Mouse (Mus musculus) embryonic facial prominence, embryonic 15.5 days (tissue): Measurements from ENCODE around the gene Efhc1. TPM values are rescaled to one million over a fixed set of nuclear protein-coding genes. Genes with fewer than 3 reads are reported as not detected.

Experiments used
- ATAC-seq: fragments of 200-750 bp; cut with Nextera tagmentation; 2 replicates; pipeline ENCODE4 v1.8.0; 2017; ENCODE audit warnings: low read depth, moderate TSS enrichment; ENCODE audit not compliant: insufficient number of reproducible peaks, low FRiP score, low TSS enrichment
- H3K27ac ChIP-seq: fragments of 300-500 bp; sonication (generic); replicated peaks from 2 replicates; pipeline ENCODE4 v1.5.1; 2015; ENCODE audit warnings: mild to moderate bottlenecking, inconsistent platforms
- H3K27me3 ChIP-seq: fragments of 300-500 bp; sonication (generic); 2 replicates; pipeline ENCODE4 v1.6.1; 2015; ENCODE audit warnings: inconsistent platforms
- H3K36me3 ChIP-seq: fragments of 300-500 bp; sonication (generic); 2 replicates; pipeline ENCODE4 v1.6.1; 2015; ENCODE audit warnings: mild to moderate bottlenecking, inconsistent platforms
- H3K4me1 ChIP-seq: fragments of 300-500 bp; sonication (generic); 2 replicates; pipeline ENCODE4 v1.6.1; 2015; ENCODE audit warnings: inconsistent platforms
- H3K4me2 ChIP-seq: fragments of 300-500 bp; sonication (generic); replicated peaks from 2 replicates; pipeline ENCODE4 v1.6.1; 2015; ENCODE audit warnings: mild to moderate bottlenecking, inconsistent platforms
- H3K4me3 ChIP-seq: fragments of 300-500 bp; sonication (generic); replicated peaks from 2 replicates; pipeline ENCODE4 v1.5.1; 2015; ENCODE audit warnings: mild to moderate bottlenecking, inconsistent platforms
- H3K9ac ChIP-seq: fragments of 300-500 bp; sonication (generic); 2 replicates; pipeline ENCODE4 v1.6.1; 2015; ENCODE audit warnings: inconsistent platforms
- H3K9me3 ChIP-seq: fragments of 300-500 bp; sonication (generic); replicated peaks from 2 replicates; pipeline ENCODE4 v1.6.1; 2016; ENCODE audit warnings: inconsistent platforms
- WGBS: fragments of 180-500 bp; shearing (Covaris S2); methylation state at CpG from one replicate; pipeline ENCODE4 v1.1.7; 2015; 5-methylcytosine and 5-hydroxymethylcytosine counted together
- polyA plus RNA-seq: library from polyadenylated mRNA; unstranded; fragments of >200 nt; fragmentation: Nextera tagmentation; extraction: Ambion mirVana; gene quantifications from 2 replicates; pipeline ENCODE4 v1.2.1, GENCODE M21; 2015

Gene Efhc1
- polyA plus RNA-seq: 9.6 and 17.9 TPM in 2 replicates

GRCm38 (mm10) chr1:20951300-20951763 is at the start of gene Efhc1:
Efhc1 (plus strand) TSS chr1:20951626.
- H3K27me3 ChIP-seq: no peaks in the 10 kb centered on the region
- peak; percentile 97 for ATAC-seq
- H3K4me1 ChIP-seq: peaks cover 10% of the 10 kb centered on the region
- peak within 1 kb of the TSS; percentile 75 for H3K4me2 ChIP-seq
- peak within 1 kb of the TSS; percentile 74 for H3K27ac ChIP-seq
- H3K9me3 ChIP-seq: no peaks in the 10 kb centered on the region
- H3K4me3 ChIP-seq: peak within 1 kb of the TSS; percentile 68
- H3K9ac ChIP-seq: peak within 1 kb of the TSS; percentile 40
- under 1% methylated on average over 23 of the region's 23 CpGs for WGBS
- H3K36me3 ChIP-seq: no peaks in the 10 kb centered on the region

- Histone ChIP-seq H3K4me3 (no peak overlapping the region), H3K27ac (no peak overlapping the region), H3K9me3 (no peaks in the 10 kb centered on the region), H3K36me3 (no peaks in the 10 kb centered on the region), H3K4me1 (no peaks in the 10 kb centered on the region), H3K27me3 (no peaks in the 10 kb centered on the region), H3K9ac (no peak overlapping the region), H3K4me2 (no peak overlapping the region)
- ATAC-seq: no peak
- 85% methylated on average over 8 of the region's 8 CpGs for WGBS
Observed at GRCm38 (mm10) chr1:20905501-20906127, 45.8 kb upstream of the Efhc1 start.

DNA sequence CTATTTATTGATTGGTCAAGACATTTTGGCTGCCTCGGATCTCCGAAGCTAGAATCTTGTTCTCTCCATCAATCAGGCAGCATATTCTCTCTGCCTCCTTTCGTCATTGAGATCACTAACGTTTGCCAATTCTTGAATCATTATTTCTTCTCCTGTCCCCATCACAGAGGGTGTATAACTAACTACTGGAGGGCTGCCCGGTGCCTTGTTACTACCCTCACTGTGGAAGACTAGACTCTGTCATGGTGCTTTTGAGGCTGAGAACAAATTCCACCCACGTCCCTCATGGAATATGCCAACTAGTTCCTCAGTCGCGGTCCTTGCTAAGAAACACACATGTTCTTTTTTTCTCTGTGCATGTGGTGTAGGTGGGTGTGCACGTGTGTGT is 45.3 kb upstream of the Efhc1 start:
- Histone ChIP-seq H3K27ac (no peak overlapping the region), H3K27me3 (no peaks in the 10 kb centered on the region), H3K4me2 (no peak overlapping the region), H3K4me1 (no peaks in the 10 kb centered on the region), H3K36me3 (no peaks in the 10 kb centered on the region), H3K9ac (no peak overlapping the region), H3K4me3 (no peak overlapping the region), H3K9me3 (no peaks in the 10 kb centered on the region)
- no peak for ATAC-seq
- WGBS: 83% methylated on average over 9 of the region's 9 CpGs

- H3K4me2 ChIP-seq: no peak overlapping the region
- no peak overlapping the region for H3K9ac ChIP-seq
- ATAC-seq: no peak
- WGBS: 49% methylated on average over 4 of the region's 4 CpGs
- H3K27me3 ChIP-seq: no peaks in the 10 kb centered on the region
- H3K36me3 ChIP-seq: no peaks in the 10 kb centered on the region
- no peak overlapping the region for H3K4me3 ChIP-seq
- H3K27ac ChIP-seq: no peak overlapping the region
- no peaks in the 10 kb centered on the region for H3K9me3 ChIP-seq
- peaks cover 6% of the 10 kb centered on the region for H3K4me1 ChIP-seq
Observed at GRCm38 (mm10) chr1:20908541-20908940, 42.9 kb upstream of the Efhc1 start.

DNA sequence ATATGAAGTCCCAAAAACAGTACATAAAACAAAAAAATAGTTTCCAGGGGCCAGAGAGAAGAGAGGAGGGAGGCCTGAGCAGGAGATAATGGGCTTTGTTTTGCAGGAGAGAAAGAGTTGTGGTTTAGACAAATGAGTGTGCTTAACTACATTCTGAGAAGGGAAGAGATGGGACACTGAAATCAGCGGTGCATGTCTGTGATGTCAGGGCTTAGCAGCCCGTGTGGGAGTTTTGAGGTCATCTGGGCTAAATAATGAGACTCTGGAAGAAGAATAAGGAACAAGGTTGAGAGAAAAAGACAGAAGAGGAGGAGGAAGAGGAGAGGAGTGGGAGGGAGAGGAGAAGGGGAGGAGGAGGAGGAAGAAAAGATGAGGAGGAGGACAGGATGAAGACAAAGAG is 39.3 kb upstream of the Efhc1 start:
- Histone ChIP-seq H3K4me1 (peaks cover 6% of the 10 kb centered on the region), H3K9ac (no peak overlapping the region), H3K4me3 (no peak overlapping the region), H3K4me2 (no peak overlapping the region), H3K27ac (no peak overlapping the region), H3K36me3 (no peaks in the 10 kb centered on the region), H3K27me3 (no peaks in the 10 kb centered on the region), H3K9me3 (no peaks in the 10 kb centered on the region)
- WGBS: 19% methylated on average over 2 of the region's 2 CpGs
- ATAC-seq: no peak

GRCm38 (mm10) chr1:20912527-20913171 is 38.8 kb upstream of the Efhc1 start:
- WGBS: 47% methylated on average over 13 of the region's 13 CpGs
- Histone ChIP-seq H3K27ac (no peak overlapping the region), H3K9me3 (no peaks in the 10 kb centered on the region), H3K9ac (no peak overlapping the region), H3K36me3 (no peaks in the 10 kb centered on the region), H3K4me3 (no peak overlapping the region), H3K4me1 (peaks cover 6% of the 10 kb centered on the region), H3K4me2 (no peak overlapping the region), H3K27me3 (no peaks in the 10 kb centered on the region)
- peak; percentile 29; the same call in 1 of the 2 replicates for ATAC-seq

- Histone ChIP-seq H3K9me3 (no peaks in the 10 kb centered on the region), H3K4me2 (no peak overlapping the region), H3K36me3 (no peaks in the 10 kb centered on the region), H3K4me1 (peaks cover 11% of the 10 kb centered on the region), H3K9ac (no peak overlapping the region), H3K4me3 (no peak overlapping the region), H3K27ac (no peak overlapping the region), H3K27me3 (no peaks in the 10 kb centered on the region)
- ATAC-seq: no peak
- WGBS: 91% methylated on average over 3 of the region's 3 CpGs
Observed at GRCm38 (mm10) chr1:20914769-20915168, 36.7 kb upstream of the Efhc1 start.

DNA sequence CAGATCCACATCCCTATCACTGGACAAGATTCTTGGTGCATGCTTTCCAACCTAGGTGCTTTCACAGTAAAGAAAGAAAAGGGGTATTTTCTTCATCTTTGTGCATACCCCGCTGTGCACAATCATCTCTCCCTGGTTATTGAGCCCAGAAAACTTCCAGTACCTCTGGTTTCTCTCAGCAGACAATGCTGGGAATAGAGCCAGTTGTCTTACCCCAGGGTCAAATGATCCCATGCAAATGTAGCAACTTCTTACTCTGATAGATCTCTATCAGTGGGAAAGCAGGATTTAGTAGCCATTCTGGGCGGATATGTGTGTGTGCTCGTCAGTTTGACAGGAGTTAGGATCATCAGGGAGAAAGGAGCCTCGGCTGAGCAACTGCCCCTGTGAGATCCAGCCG is 35.8 kb upstream of the Efhc1 start:
- Histone ChIP-seq H3K9me3 (no peaks in the 10 kb centered on the region), H3K4me1 (peaks cover 12% of the 10 kb centered on the region), H3K4me3 (no peak overlapping the region), H3K9ac (no peak overlapping the region), H3K4me2 (no peak overlapping the region), H3K27me3 (no peaks in the 10 kb centered on the region), H3K36me3 (no peaks in the 10 kb centered on the region), H3K27ac (no peak overlapping the region)
- no peak for ATAC-seq
- 78% methylated on average over 5 of the region's 5 CpGs for WGBS

GRCm38 (mm10) chr1:20917496-20918050 is 33.9 kb upstream of the Efhc1 start:
- H3K36me3 ChIP-seq: no peaks in the 10 kb centered on the region
- H3K27me3 ChIP-seq: no peaks in the 10 kb centered on the region
- no peak overlapping the region for H3K4me2 ChIP-seq
- H3K27ac ChIP-seq: no peak overlapping the region
- no peak overlapping the region for H3K9ac ChIP-seq
- WGBS: 80% methylated on average over 6 of the region's 6 CpGs
- H3K4me1 ChIP-seq: peaks cover 7% of the 10 kb centered on the region
- no peak for ATAC-seq
- no peaks in the 10 kb centered on the region for H3K9me3 ChIP-seq
- H3K4me3 ChIP-seq: no peak overlapping the region

- H3K4me2 ChIP-seq: no peak overlapping the region
- no peaks in the 10 kb centered on the region for H3K27me3 ChIP-seq
- no peak overlapping the region for H3K27ac ChIP-seq
- H3K9ac ChIP-seq: no peak overlapping the region
- no peaks in the 10 kb centered on the region for H3K36me3 ChIP-seq
- no peaks in the 10 kb centered on the region for H3K9me3 ChIP-seq
- WGBS: 90% methylated on average over 2 of the region's 2 CpGs
- H3K4me3 ChIP-seq: no peak overlapping the region
- no peak for ATAC-seq
- peaks cover 13% of the 10 kb centered on the region for H3K4me1 ChIP-seq
Observed at GRCm38 (mm10) chr1:20919728-20920127, 31.7 kb upstream of the Efhc1 start.

GRCm38 (mm10) chr1:20921081-20921528 is 30.3 kb upstream of the Efhc1 start:
- Histone ChIP-seq H3K4me3 (no peak overlapping the region), H3K27ac (no peak overlapping the region), H3K9ac (no peak overlapping the region), H3K4me2 (no peak overlapping the region), H3K36me3 (no peaks in the 10 kb centered on the region), H3K9me3 (no peaks in the 10 kb centered on the region), H3K4me1 (peaks cover 13% of the 10 kb centered on the region), H3K27me3 (no peaks in the 10 kb centered on the region)
- ATAC-seq: peak; percentile 65; the same call in 1 of the 2 replicates
- WGBS: 74% methylated on average over 10 of the region's 10 CpGs
